Mouse (Mus musculus): ENCODE measurements around the gene Gadd45gip1. TPM values are rescaled to one million over a fixed set of nuclear protein-coding genes. Genes with fewer than 3 reads are reported as not detected.

Gene Gadd45gip1
- 40.6 and 40.7 TPM in 2 replicates for polyA plus RNA-seq (2015; fragmentation: Nextera tagmentation; extraction: Ambion mirVana)

DNA sequence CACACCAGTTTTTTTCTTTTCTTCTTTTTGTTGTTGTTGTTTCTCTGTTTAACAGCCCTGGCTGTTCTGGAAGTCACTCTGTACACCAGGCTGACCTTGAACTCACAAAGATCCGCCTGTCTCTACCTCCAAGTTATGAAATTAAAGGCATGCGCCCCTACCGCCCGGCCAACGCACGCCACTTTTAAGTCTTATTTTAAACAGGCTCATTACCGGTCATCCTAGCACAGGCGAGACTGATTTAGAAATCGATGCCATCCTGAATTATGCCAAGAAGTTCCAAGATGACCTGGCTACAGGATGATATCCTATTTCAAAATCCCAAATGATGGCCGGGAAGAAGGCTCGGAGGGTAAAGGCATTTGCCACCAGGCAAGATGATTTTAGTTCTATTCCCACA, at the start of gene Gadd45gip1:
Gene Gadd45gip1 (plus strand): TSS at position 33 of the 400 bp plus-strand sequence.
- peak within 1 kb of the TSS; percentile 94 for H3K27ac ChIP-seq (ENCODE audit: low read depth, low read length)
- H3K9me3 ChIP-seq (ENCODE audit: control insufficient read depth, low read length), result no peaks in the 10 kb centered on the region
- H3K9ac ChIP-seq (ENCODE audit: low read depth, low read length), result peak within 1 kb of the TSS; percentile 97
- peaks cover 24% of the 10 kb centered on the region for H3K4me1 ChIP-seq (ENCODE audit: control insufficient read depth, insufficient read depth, low read depth, low read length)
- H3K27me3 ChIP-seq (replicated peaks; ENCODE audit: control insufficient read depth, insufficient read depth, low read length), result no peaks in the 10 kb centered on the region
- ATAC-seq, result no peak
- peaks cover 14% of the 10 kb centered on the region for H3K36me3 ChIP-seq (ENCODE audit: control insufficient read depth, insufficient read depth, low read length)
- WGBS, result 86% methylated on average over 11 of the region's 11 CpGs
- peak within 1 kb of the TSS; percentile 82 for H3K4me3 ChIP-seq (ENCODE audit: low read length)
- peak within 1 kb of the TSS; percentile 64 for H3K4me2 ChIP-seq (ENCODE audit: low read length)

DNA sequence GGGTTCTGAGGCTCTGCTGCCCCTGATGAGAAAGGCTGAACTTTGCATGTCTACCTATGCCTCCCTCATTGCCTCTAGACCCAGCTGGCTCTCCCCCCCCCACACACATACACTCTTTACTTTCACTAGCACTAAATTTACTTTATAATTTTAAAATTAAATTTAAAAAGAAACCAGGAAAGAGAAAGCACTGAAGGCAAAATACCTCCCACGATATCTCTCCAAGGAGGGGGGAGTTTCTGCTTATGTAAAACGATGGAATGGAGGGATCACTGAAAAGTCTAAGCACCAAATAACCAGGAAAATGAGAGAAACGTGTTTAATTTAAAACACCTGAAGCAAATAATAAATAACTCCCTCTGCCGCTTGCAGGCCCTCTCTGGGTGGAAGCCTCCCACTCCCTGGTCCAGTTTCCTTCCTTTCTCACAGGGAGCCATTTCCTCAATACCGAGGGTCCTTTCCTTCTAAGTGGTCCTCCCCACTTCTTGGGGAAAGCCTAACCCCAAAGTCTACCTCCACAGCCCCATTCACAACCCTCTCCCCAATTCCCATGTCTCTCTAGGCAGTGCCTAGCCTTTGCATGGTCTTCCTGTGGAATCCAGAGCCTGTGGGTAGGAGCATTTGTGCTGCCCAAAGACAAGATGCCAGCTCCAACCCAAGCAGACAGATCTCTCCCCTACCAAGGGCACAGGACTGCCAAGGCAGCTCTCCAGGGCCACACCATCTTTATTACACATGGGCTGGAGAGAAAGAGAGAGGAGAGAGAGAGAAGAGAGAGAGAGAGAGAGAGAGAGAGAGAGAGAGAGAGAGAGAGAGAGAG, 49.4 kb upstream of the Gadd45gip1 start:
- Histone ChIP-seq H3K36me3 (ENCODE audit: control insufficient read depth, insufficient read depth, low read length) (no peaks in the 10 kb centered on the region), H3K9ac (ENCODE audit: low read depth, low read length) (no peak overlapping the region), H3K4me2 (ENCODE audit: low read length) (no peak overlapping the region), H3K27me3 (replicated peaks; ENCODE audit: control insufficient read depth, insufficient read depth, low read length) (peaks cover 32% of the 10 kb centered on the region), H3K27ac (ENCODE audit: low read depth, low read length) (peak overlapping the region; percentile 58; the same call in 1 of the 2 replicates), H3K4me1 (ENCODE audit: control insufficient read depth, insufficient read depth, low read depth, low read length) (peaks cover 49% of the 10 kb centered on the region), H3K4me3 (ENCODE audit: low read length) (no peak overlapping the region), H3K9me3 (ENCODE audit: control insufficient read depth, low read length) (no peaks in the 10 kb centered on the region)
- 26% methylated on average over 5 of the region's 5 CpGs for WGBS
- no peak for ATAC-seq

DNA sequence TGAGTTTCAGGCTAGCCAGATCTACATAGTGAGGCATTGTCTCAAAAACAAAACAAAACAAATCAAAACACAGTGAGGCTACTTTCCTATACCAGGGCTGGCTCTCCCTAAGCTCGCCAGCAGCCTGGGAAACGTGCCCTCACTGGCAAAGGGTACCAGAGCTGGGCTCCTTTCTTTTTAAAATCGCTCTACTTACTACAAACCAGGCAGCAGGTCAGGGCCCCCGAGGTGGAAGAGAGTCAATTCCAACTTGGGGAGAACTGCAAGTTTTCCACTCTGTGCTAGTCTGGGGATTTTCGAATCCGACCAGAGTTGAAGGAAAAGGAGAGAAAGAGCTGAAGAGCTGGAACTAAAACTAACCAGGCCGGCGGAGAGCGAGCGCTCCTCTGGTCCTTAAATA, 48.6 kb upstream of the Gadd45gip1 start:
- Histone ChIP-seq H3K27ac (ENCODE audit: low read depth, low read length) (peak overlapping the region; percentile 58; the same call in 1 of the 2 replicates), H3K9me3 (ENCODE audit: control insufficient read depth, low read length) (no peaks in the 10 kb centered on the region), H3K27me3 (replicated peaks; ENCODE audit: control insufficient read depth, insufficient read depth, low read length) (peaks cover 30% of the 10 kb centered on the region), H3K36me3 (ENCODE audit: control insufficient read depth, insufficient read depth, low read length) (no peaks in the 10 kb centered on the region), H3K4me1 (ENCODE audit: control insufficient read depth, insufficient read depth, low read depth, low read length) (peaks cover 54% of the 10 kb centered on the region), H3K4me3 (ENCODE audit: low read length) (no peak overlapping the region), H3K9ac (ENCODE audit: low read depth, low read length) (no peak overlapping the region), H3K4me2 (ENCODE audit: low read length) (no peak overlapping the region)
- ATAC-seq, result no peak
- 19% methylated on average over 10 of the region's 10 CpGs for WGBS

DNA sequence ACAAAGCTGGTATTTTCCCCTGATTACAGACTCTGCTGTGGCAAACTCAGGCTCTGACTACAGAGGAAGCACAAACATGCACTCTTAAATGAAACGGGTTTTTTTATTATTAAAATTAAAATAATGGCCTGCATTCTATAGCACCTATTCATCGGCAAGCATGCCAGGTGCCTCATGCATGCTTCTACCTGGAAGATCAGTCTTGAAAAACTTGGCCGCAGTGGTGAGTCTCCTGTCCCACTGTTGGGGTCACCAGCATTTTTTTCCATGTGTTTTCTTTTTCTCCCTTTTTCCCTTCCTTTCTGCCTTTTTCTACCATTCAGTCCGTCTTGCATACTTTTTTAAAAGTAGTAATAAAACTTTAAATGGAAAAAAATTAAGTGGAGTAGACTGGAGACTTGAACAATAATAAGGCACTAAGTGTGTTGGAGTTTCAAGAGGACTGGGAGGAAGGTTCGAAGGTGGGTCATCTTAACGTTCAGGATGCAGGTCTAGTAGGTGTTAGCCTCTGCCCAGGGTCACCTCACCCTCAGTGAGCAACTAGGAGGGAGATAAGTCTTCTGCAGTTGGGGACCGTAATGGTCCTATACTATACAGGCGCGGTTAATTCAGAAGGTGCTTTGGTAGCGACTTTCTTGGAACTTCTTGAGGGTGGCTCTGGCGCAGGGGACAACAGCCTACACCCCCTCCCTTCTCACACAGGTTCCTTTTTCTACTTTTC, 48.0 kb upstream of the Gadd45gip1 start:
- no peak overlapping the region for H3K27ac ChIP-seq (ENCODE audit: low read depth, low read length)
- H3K27me3 ChIP-seq (replicated peaks; ENCODE audit: control insufficient read depth, insufficient read depth, low read length), result peaks cover 29% of the 10 kb centered on the region
- H3K9ac ChIP-seq (ENCODE audit: low read depth, low read length), result 0 out of 2 replicates have a peak overlapping the region, but pooled peaks have one; percentile 59
- H3K36me3 ChIP-seq (ENCODE audit: control insufficient read depth, insufficient read depth, low read length), result no peaks in the 10 kb centered on the region
- H3K4me1 ChIP-seq (ENCODE audit: control insufficient read depth, insufficient read depth, low read depth, low read length), result peaks cover 60% of the 10 kb centered on the region
- H3K4me3 ChIP-seq (ENCODE audit: low read length), result no peak overlapping the region
- 23% methylated on average over 11 of the region's 11 CpGs for WGBS
- no peak for ATAC-seq
- H3K9me3 ChIP-seq (ENCODE audit: control insufficient read depth, low read length), result no peaks in the 10 kb centered on the region
- H3K4me2 ChIP-seq (ENCODE audit: low read length), result peak overlapping the region; percentile 47; the same call in 1 of the 2 replicates

DNA sequence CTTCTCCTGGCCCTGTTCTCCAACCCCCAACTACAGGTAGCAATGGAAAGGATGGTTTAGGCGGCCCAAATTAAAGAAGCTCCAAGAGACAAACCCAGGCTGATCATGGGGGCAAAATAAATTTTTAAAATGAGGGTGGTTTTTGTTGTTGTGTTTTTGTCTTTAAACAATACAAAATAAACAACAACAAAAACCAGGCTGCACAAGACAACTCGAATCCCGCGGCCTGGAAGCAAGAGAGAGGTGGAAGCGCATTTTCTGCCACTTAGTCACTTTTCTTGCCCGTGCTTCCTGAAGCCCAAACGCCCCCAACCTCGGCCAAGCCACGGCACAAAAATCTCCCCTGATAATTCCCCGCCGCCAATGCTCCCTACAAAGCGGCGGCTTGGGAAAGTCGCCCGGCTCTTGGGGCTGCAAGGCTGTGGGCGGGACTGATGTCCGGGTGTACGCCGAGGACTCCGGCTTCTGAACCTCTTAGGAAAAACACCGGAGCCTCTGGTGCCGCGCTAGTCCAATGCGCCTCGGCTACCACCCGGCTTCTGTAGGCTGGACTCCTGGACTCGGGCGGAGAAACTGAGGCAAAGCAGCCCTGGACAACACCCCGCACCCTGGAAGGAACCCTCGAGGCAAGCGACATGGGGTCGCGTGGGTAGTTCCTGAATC, 47.3 kb upstream of the Gadd45gip1 start:
- no peaks in the 10 kb centered on the region for H3K9me3 ChIP-seq (ENCODE audit: control insufficient read depth, low read length)
- H3K27ac ChIP-seq (ENCODE audit: low read depth, low read length), result no peak overlapping the region
- peak overlapping the region; percentile 27 for H3K4me3 ChIP-seq (ENCODE audit: low read length)
- WGBS, result 3% methylated on average over 30 of the region's 33 CpGs
- no peak for ATAC-seq
- peak overlapping the region; percentile 47 for H3K4me2 ChIP-seq (ENCODE audit: low read length)
- H3K4me1 ChIP-seq (ENCODE audit: control insufficient read depth, insufficient read depth, low read depth, low read length), result peaks cover 61% of the 10 kb centered on the region
- peaks cover 32% of the 10 kb centered on the region for H3K27me3 ChIP-seq (replicated peaks; ENCODE audit: control insufficient read depth, insufficient read depth, low read length)
- peak overlapping the region; percentile 59 for H3K9ac ChIP-seq (ENCODE audit: low read depth, low read length)
- no peaks in the 10 kb centered on the region for H3K36me3 ChIP-seq (ENCODE audit: control insufficient read depth, insufficient read depth, low read length)

DNA sequence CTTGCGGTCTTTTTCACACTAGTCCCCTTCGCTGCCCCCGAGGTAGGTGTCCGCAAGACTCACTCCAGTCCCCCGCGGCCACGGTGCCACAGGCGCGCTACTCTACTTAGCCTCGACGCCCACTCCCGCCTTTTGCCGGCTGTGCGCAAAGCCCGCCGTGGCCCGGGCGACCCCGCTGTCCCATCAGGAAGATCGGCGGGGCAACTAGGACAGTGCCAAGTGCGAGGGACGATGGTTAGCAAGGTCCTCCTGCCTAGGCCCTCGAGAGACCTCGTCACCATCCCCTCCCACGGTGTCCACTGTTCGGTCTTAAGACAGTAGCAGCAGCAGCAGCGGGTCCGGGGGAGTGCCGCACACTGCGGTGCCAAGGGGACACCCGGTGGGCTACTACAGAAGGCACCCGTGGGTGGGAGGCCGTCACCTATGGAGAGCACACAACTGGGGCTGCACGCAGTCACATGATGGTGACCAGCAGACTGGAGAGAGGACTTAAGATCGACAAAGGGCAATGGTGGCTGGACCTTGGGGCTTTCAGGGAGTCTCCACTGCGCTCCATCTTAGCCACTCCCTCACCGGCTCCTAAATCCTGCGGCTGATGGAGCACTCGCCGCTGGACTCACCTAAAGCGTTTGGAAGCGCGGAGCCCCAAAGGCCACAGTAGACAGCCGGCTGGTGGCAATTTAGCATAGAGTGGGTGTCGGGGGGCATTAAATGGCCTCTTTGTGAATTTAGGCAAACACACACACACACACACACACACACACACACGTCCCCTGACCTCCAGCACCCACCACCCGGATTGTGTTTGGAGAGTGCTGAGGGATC, 46.4 kb upstream of the Gadd45gip1 start:
- Histone ChIP-seq H3K9ac (ENCODE audit: low read depth, low read length) (peak overlapping the region; percentile 59), H3K27ac (ENCODE audit: low read depth, low read length) (no peak overlapping the region), H3K36me3 (ENCODE audit: control insufficient read depth, insufficient read depth, low read length) (no peaks in the 10 kb centered on the region), H3K4me2 (ENCODE audit: low read length) (peak overlapping the region; percentile 47), H3K9me3 (ENCODE audit: control insufficient read depth, low read length) (no peaks in the 10 kb centered on the region), H3K4me1 (ENCODE audit: control insufficient read depth, insufficient read depth, low read depth, low read length) (peaks cover 64% of the 10 kb centered on the region), H3K4me3 (ENCODE audit: low read length) (peak overlapping the region; percentile 27), H3K27me3 (replicated peaks; ENCODE audit: control insufficient read depth, insufficient read depth, low read length) (peaks cover 32% of the 10 kb centered on the region)
- WGBS, result 4% methylated on average over 48 of the region's 48 CpGs
- no peak for ATAC-seq

DNA sequence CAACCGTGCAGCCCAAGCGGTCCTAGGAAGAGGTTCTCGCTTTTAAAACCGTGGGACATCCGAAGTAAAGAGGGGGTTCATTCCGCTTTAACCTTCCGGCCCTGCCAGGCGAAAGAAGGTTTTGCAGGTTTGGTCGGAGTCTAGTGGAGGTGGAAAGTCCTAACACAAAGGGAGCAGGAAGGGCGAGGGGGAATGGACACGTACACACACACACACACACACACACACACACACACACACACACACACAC, 45.9 kb upstream of the Gadd45gip1 start:
- no peak for ATAC-seq
- Histone ChIP-seq H3K27ac (ENCODE audit: low read depth, low read length) (no peak overlapping the region), H3K9ac (ENCODE audit: low read depth, low read length) (no peak overlapping the region; the same call in 1 of the 2 replicates), H3K4me2 (ENCODE audit: low read length) (peak overlapping the region; percentile 47), H3K27me3 (replicated peaks; ENCODE audit: control insufficient read depth, insufficient read depth, low read length) (peaks cover 37% of the 10 kb centered on the region), H3K4me3 (ENCODE audit: low read length) (no peak overlapping the region), H3K4me1 (ENCODE audit: control insufficient read depth, insufficient read depth, low read depth, low read length) (peaks cover 65% of the 10 kb centered on the region), H3K9me3 (ENCODE audit: control insufficient read depth, low read length) (no peaks in the 10 kb centered on the region), H3K36me3 (ENCODE audit: control insufficient read depth, insufficient read depth, low read length) (no peaks in the 10 kb centered on the region)
- 18% methylated on average over 11 of the region's 11 CpGs for WGBS

DNA sequence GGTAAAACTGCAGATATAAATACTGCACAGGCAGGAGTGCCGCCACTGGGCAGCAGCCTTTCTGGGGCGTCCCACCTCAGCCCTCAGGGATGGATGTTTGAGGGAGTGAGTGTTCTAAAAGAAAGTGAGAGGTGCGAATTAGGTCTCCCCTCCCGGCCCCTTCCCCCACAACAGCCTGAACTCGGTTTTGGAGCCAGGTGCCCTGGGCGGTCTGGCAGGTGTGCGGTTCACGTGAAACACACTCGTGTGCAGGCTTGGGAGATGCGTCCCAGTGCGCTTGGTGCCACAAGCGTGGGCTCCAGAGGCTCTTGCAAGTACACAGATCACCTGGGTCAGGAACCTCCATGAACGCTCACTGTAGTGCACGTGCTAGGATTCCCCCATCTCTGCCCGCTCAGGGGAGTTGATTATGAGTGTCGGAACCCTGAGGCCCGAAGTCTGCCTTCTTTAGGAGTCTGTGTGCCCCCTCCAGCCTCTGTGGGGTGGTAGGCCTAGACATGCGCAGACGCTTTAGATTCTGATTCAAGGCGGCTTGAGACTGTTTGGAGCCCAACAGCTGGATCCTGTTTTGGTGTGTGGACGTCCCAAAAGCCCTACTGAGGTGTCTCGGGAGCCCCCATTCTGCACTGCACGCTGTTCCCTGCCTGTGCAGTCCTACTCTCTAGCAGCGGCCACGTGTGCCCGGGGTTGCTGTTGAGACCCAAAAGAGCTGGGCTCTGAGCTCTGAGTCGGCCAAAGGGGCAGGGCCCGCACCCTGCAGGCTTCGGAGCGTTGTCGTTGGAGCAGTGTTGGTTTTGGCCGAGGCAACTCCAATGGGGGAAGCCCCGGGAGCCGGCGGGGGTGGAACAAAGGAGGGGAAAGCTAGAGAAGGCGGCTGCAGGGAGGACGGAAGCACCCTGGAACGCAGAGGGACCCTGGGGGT, 45.3 kb upstream of the Gadd45gip1 start:
- Histone ChIP-seq H3K9me3 (ENCODE audit: control insufficient read depth, low read length) (no peaks in the 10 kb centered on the region), H3K4me1 (ENCODE audit: control insufficient read depth, insufficient read depth, low read depth, low read length) (peaks cover 69% of the 10 kb centered on the region), H3K4me2 (ENCODE audit: low read length) (peak overlapping the region; percentile 39), H3K27me3 (replicated peaks; ENCODE audit: control insufficient read depth, insufficient read depth, low read length) (peaks cover 41% of the 10 kb centered on the region), H3K9ac (ENCODE audit: low read depth, low read length) (peak overlapping the region; percentile 35), H3K36me3 (ENCODE audit: control insufficient read depth, insufficient read depth, low read length) (no peaks in the 10 kb centered on the region), H3K27ac (ENCODE audit: low read depth, low read length) (peak overlapping the region; percentile 44), H3K4me3 (ENCODE audit: low read length) (no peak overlapping the region)
- 12% methylated on average over 38 of the region's 38 CpGs for WGBS
- ATAC-seq, result peak; percentile 41
